Mouse (Mus musculus): ENCODE measurements around the gene Cyp51.
"Not testable (repeated sequence)": the region's sequence is repeated elsewhere in the genome, so short reads cannot be mapped to it uniquely, and the experiment has no call there.

DNA sequence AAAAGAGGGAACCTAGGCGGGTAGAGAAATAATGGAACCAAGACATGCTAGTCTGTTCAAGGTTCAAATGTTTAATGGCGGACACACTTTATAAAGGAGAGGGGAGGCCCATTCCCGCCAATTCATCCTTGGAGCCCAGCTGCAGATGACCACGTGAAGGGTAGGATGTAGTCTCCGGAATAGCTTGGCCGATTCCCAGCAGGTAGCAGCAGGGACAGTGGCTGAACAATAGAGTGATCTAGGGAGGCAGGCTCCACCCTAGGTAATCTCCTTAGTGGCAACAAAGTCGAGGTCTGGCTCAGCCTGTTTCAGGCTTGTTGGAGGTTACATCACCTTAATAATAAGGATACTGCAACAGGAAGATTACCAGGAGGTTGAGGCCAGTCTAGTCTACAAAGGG is 2.5 kb upstream of the Cyp51 start:
- TF ChIP-seq CTCF, POLR2A (IDR thresholded peaks at IDR 0.05; ENCODE audit: insufficient read depth, low read depth, low read length): not testable (repeated sequence)
